Mouse (Mus musculus): ENCODE data around the gene Cntn4.

DNA sequence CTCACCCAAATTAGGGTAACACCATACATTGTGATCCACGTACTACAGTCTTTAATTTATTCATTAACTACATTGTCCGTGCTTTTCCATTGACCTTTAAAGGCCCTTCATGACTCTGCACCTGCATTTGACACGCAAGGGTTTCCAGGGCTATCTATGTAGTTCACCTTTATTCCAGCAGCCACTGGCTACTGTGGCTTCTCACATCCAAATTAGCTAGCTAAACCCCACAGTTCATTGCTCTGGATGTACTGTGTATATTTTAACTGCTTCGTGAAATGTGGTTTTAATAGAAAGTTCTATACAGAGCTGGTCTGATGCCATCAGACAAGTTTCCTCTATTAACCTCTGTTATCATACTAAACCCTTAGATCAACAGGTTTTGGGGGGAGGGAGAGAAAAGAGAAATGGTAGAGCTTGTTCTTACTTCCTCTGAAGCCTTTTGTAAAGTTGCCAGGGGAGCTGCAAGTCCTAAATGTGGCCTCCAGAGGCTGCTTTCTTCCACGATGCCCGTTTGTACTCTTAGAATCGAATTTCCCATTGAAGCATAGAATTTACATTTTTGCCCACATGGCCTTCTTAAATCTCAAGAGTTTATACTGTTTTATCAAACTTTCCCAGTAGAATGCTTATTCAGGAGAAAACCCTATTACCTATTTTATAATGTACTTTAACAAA is 1066.2 kb downstream of the Cntn4 start:
- TF ChIP-seq CTCF (IDR thresholded peaks at IDR 0.05; ENCODE audit: borderline replicate concordance, extremely low read depth, insufficient read depth, insufficient read length) = no peak
- no peak for TF ChIP-seq POLR2A (IDR thresholded peaks at IDR 0.05; ENCODE audit: borderline replicate concordance, extremely low read depth, insufficient read depth, insufficient read length, poor library complexity, severe bottlenecking)

All from brain, embryonic 14.5 days (tissue).